Mouse (Mus musculus): ENCODE results near the gene AU021092.

GRCm38 (mm10) chr16:5168038-5168437 is 54.1 kb downstream of the AU021092 start:
- TF ChIP-seq POLR2A (IDR thresholded peaks at IDR 0.05; ENCODE audit: low read depth, low read length) (no peak), CTCF (IDR thresholded peaks at IDR 0.05; ENCODE audit: extremely low read depth, insufficient read depth, insufficient read length, insufficient replicate concordance) (no peak)
